Mouse (Mus musculus) kidney, postnatal 0 days (tissue): ENCODE results near the gene Syngr1. TPM values are rescaled to one million over a fixed set of nuclear protein-coding genes. Genes with fewer than 3 reads are reported as not detected.
"Not testable (repeated sequence)": the region's sequence is repeated elsewhere in the genome, so short reads cannot be mapped to it uniquely, and the experiment has no call there.

ENCODE experiments used
- ATAC-seq: fragments of 200-750 bp; cut with Nextera tagmentation; replicated peaks from 2 replicates; pipeline ENCODE4 v1.8.0; 2017; ENCODE audit warnings: low read depth, moderate number of reproducible peaks, moderate TSS enrichment, moderate library complexity; ENCODE audit not compliant: low FRiP score
- DNase-seq: peaks from one replicate; pipeline ENCODE4 v3.0.0-alpha.2; 2016; ENCODE audit warnings: low spot score
- H3K27ac ChIP-seq: fragments of 300-500 bp; sonication (generic); 2 replicates; pipeline ENCODE4 v1.5.1; 2014; ENCODE audit warnings: mild to moderate bottlenecking
- H3K27me3 ChIP-seq: fragments of 300-500 bp; sonication (generic); 2 replicates; pipeline ENCODE4 v1.6.1; 2014; ENCODE audit warnings: low read length, mixed read lengths; ENCODE audit not compliant: insufficient read depth
- H3K36me3 ChIP-seq: fragments of 300-500 bp; sonication (generic); 2 replicates; pipeline ENCODE4 v1.6.1; 2014; ENCODE audit warnings: low read length, mixed read lengths; ENCODE audit not compliant: insufficient read depth
- H3K4me1 ChIP-seq: fragments of 300-500 bp; sonication (generic); replicated peaks from 2 replicates; pipeline ENCODE4 v1.6.1; 2014; ENCODE audit warnings: antibody characterized with exemption, low read length, mixed read lengths; ENCODE audit not compliant: insufficient read depth
- H3K4me2 ChIP-seq: fragments of 300-500 bp; sonication (generic); 2 replicates; pipeline ENCODE4 v1.6.1; 2014; ENCODE audit warnings: mild to moderate bottlenecking, low read length, moderate library complexity, mixed read lengths
- H3K4me3 ChIP-seq: fragments of 300-500 bp; sonication (generic); replicated peaks from 2 replicates; pipeline ENCODE4 v1.5.1; 2014; ENCODE audit warnings: low read depth, low read length
- H3K9ac ChIP-seq: fragments of 300-500 bp; sonication (generic); 2 replicates; pipeline ENCODE4 v1.6.1; 2014; ENCODE audit warnings: low read depth, low read length
- H3K9me3 ChIP-seq: fragments of 300-500 bp; sonication (generic); replicated peaks from 2 replicates; pipeline ENCODE4 v1.6.1; 2016; ENCODE audit warnings: low read length, inconsistent platforms, mixed read lengths
- CTCF ChIP-seq: IDR thresholded peaks from 2 replicates; pipeline ENCODE4 v1.5.1; 2016; ENCODE audit warnings: antibody characterized with exemption, low read depth, mild to moderate bottlenecking, moderate library complexity
- WGBS: fragments of 180-500 bp; shearing (Covaris S2); extraction: QIAGEN DNeasy Blood & Tissue Kit; methylation state at CpG from one replicate; pipeline ENCODE4 v1.1.7; 2014; 5-methylcytosine and 5-hydroxymethylcytosine counted together
- polyA plus RNA-seq: library from polyadenylated mRNA; unstranded; fragments of >200 nt; fragmentation: Nextera tagmentation; extraction: Ambion mirVana; gene quantifications from 2 replicates; pipeline ENCODE4 v1.2.1, GENCODE M21; 2015

Gene Syngr1
- polyA plus RNA-seq, 1 experiment from 2014 or later = 21.8 TPM

GRCm38 (mm10) chr15:80115256-80115655 lies 24.1 kb downstream of the Syngr1 start:
- no peak overlapping the region for H3K4me2 ChIP-seq
- H3K27me3 ChIP-seq = no peaks in the 10 kb centered on the region
- no peaks in the 10 kb centered on the region for H3K4me1 ChIP-seq
- 69% methylated on average over 5 of the region's 5 CpGs for WGBS
- no peak for ATAC-seq
- H3K9ac ChIP-seq = no peak overlapping the region
- no peak overlapping the region for H3K4me3 ChIP-seq
- H3K9me3 ChIP-seq = no peaks in the 10 kb centered on the region
- DNase-seq = no peak
- H3K27ac ChIP-seq = no peak overlapping the region
- H3K36me3 ChIP-seq = no peaks in the 10 kb centered on the region
- TF ChIP-seq CTCF = no peak

GRCm38 (mm10) chr15:80115866-80116794 lies 25.0 kb downstream of the Syngr1 start:
- H3K27me3 ChIP-seq = no peaks in the 10 kb centered on the region
- no peak for DNase-seq
- H3K9me3 ChIP-seq = no peaks in the 10 kb centered on the region
- no peak overlapping the region for H3K9ac ChIP-seq
- ATAC-seq = no peak
- no peak overlapping the region for H3K4me2 ChIP-seq
- H3K27ac ChIP-seq = no peak overlapping the region
- 72% methylated on average over 13 of the region's 13 CpGs for WGBS
- no peak for TF ChIP-seq CTCF
- no peaks in the 10 kb centered on the region for H3K4me1 ChIP-seq
- H3K4me3 ChIP-seq = no peak overlapping the region
- H3K36me3 ChIP-seq = no peaks in the 10 kb centered on the region

- H3K4me2 ChIP-seq = no peak overlapping the region
- ATAC-seq (no peak), DNase-seq (no peak)
- no peaks in the 10 kb centered on the region for H3K9me3 ChIP-seq
- no peak overlapping the region for H3K9ac ChIP-seq
- no peak overlapping the region for H3K4me3 ChIP-seq
- H3K4me1 ChIP-seq = no peaks in the 10 kb centered on the region
- H3K36me3 ChIP-seq = no peaks in the 10 kb centered on the region
- TF ChIP-seq CTCF = no peak
- H3K27me3 ChIP-seq = no peaks in the 10 kb centered on the region
- WGBS = 75% methylated on average over 8 of the region's 8 CpGs
- no peak overlapping the region for H3K27ac ChIP-seq
Observed at GRCm38 (mm10) chr15:80117154-80117553, 26.0 kb downstream of the Syngr1 start.

GRCm38 (mm10) chr15:80119076-80119475 lies 27.9 kb downstream of the Syngr1 start:
- TF ChIP-seq CTCF = no peak
- no peak overlapping the region for H3K4me3 ChIP-seq
- no peaks in the 10 kb centered on the region for H3K36me3 ChIP-seq
- no peaks in the 10 kb centered on the region for H3K27me3 ChIP-seq
- no peaks in the 10 kb centered on the region for H3K4me1 ChIP-seq
- no peak overlapping the region for H3K9ac ChIP-seq
- 92% methylated on average over 6 of the region's 6 CpGs for WGBS
- H3K9me3 ChIP-seq = no peaks in the 10 kb centered on the region
- ATAC-seq = no peak
- H3K4me2 ChIP-seq = no peak overlapping the region
- DNase-seq = no peak
- no peak overlapping the region for H3K27ac ChIP-seq

- Histone ChIP-seq H3K36me3 (no peaks in the 10 kb centered on the region), H3K4me1 (no peaks in the 10 kb centered on the region), H3K9ac (no peak overlapping the region), H3K27ac (no peak overlapping the region), H3K4me2 (no peak overlapping the region), H3K9me3 (no peaks in the 10 kb centered on the region), H3K27me3 (no peaks in the 10 kb centered on the region), H3K4me3 (no peak overlapping the region)
- 93% methylated on average over 9 of the region's 9 CpGs for WGBS
- ATAC-seq (no peak), DNase-seq (no peak)
- TF ChIP-seq CTCF = no peak
Observed at GRCm38 (mm10) chr15:80121721-80122325, 30.7 kb downstream of the Syngr1 start.

GRCm38 (mm10) chr15:80122431-80122830 lies 31.3 kb downstream of the Syngr1 start:
- H3K9me3 ChIP-seq, H3K4me2 ChIP-seq, H3K4me1 ChIP-seq, ATAC-seq, H3K9ac ChIP-seq, DNase-seq, H3K27ac ChIP-seq, H3K36me3 ChIP-seq, H3K27me3 ChIP-seq, H3K4me3 ChIP-seq: not testable (repeated sequence)
- WGBS = 95% methylated on average over 6 of the region's 6 CpGs
